Mouse (Mus musculus) B cell, adult 62 days (primary cell): ENCODE measurements around the gene Mbd3. TPM values are rescaled to one million over a fixed set of nuclear protein-coding genes. Genes with fewer than 3 reads are reported as not detected.

Experiments used
- total RNA-seq: library from RNA; stranded (reverse); gene quantifications from 4 replicates; pipeline ENCODE4 v1.2.4, GENCODE M21; 2023

Gene Mbd3
- total RNA-seq: 92.0 to 97.5 TPM (median 95.4 TPM) in 4 replicates

DNA sequence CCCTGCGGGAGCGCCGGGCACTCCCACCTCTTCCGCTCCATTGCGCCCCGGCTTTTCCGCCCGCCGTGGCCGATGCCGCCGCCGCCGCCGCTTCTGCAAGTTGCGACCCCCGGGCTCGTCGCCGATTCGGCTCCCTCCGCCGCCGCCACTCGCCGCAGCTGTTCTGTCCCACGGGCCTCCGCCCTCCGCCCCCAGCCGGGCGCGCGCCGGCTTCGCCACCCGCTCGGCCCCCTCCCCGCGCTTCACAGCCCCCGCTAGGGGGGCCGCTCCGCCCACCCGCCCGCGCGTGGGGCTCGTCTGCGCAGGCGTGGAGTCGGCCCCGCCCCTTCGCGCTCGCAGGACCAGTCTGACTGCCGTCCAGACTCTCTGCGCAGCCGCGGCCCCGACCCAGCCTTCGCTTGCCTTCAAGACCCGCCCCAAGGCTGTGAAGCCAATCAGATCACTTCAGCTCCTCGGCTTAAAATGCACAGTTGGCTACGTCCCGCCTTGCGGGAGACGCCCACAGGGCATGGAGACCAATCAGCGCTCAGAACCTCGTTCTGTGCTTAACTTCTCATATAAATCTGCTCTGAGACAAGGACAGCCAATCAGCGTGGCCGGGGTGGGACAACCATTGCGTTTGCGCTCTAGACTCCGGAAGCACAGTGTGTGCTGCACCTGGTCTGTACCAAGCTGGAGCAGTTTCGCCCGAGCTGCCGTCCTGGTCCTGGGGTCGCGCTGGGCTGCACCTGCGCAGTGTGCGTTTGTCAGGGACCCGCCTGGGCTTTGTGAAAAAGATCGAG lies at the start of gene Mbd3:
Mbd3 (minus strand) TSS at position 360 of the 782 bp plus-strand sequence.

DNA sequence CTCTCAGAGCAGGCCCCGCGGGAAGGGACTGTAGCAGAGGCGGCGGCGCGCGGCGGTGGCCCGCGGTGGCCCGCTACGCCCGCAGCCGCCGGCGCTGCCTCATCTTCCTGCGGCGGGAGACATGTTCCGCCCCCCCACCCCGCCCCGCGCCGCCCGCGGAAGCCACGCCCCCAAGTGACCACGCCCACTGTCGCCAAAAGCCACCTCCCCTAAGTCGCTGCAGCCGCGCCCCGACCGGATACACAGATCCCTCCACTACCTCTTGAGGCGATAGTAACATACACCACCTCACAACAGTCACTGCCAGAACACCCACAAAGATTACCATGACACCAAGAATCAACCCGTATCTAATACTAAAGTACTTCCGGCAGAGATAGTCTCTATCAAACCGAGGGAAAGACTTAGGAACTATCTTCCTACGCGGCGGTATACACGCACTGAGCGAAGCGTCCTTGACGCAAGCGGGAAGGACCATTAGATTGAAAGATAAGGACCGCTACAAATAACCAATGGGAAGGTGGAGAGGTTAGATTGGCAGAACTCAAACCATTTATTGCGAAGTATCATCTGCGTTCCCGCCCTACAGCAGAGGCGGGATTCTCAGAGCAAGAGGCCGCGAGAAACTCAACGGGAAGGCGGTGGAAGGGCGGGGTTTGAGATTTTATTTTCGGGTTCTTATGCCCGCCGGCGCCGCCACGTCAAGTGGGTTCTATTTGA lies 34.3 kb upstream of the Mbd3 start, which contains the start of gene Tcf3:
Tcf3 (minus strand) TSS at position 135 of the 720 bp plus-strand sequence.

DNA sequence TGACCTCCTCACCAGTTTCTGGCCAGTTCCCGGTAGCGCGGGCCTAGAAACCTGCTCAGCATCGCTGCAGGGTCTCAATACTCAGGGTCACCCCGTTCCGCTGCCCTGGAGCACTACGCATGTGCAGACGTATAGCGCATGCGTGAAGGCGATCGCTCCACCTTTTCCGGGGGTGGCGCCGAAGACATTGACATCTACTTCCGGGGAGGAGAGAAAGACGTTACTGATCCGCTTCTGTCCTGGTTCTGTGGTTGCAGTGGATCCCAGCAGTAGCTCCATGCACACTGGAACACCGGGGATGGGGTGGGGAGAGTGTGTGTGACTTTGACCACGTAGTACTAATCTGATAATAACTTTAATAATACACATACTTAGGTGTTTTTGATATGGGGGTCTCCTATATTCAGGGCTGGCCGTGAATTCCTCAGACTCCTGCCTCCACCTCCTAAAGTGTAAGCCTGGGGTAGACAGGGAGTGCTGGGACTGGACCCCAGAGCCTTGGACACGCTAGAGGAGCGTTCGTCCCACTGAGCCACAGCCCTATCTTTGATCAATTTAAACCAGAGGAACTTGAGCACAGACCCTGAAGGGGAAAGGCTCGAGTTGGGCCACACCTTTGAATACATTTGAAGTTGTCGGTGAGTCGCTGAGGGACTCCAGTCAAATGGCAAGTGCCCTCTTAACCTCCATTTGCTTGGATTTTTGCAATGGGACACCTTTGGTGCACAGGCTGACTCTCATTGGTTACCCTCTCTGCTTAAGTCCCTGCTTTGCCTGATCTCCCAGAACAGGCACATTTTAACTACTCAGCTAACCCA lies 7.5 kb upstream of the Mbd3 start, which contains the start of gene Uqcr11:
Uqcr11 (minus strand) TSS at position 147 of the 818 bp plus-strand sequence.

DNA sequence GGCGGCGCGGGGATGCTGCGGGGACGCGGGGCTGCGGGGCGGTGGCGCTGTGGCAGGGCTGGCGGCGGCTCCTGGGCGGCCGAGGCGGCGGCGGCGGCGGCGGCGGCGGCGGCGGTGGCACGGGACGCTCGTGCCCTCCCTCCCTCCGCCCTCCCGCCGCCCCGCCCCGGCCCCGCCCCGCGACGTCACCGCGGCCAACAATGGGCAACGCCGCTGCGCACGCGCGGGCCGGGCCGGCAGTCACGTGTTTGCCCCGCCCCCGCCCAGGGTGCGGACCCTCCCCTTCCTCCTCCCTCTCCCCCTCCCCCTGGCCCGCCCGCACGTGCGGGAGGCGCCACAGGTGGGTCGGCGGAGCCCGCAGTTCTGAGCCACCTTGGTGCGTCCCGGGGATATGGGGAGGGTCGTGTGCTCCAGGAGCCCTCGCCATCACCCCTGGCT lies 11.8 kb downstream of the Mbd3 start, which contains the start of gene Mex3d:
Mex3d (minus strand) TSS at position 138 of the 438 bp plus-strand sequence.

DNA sequence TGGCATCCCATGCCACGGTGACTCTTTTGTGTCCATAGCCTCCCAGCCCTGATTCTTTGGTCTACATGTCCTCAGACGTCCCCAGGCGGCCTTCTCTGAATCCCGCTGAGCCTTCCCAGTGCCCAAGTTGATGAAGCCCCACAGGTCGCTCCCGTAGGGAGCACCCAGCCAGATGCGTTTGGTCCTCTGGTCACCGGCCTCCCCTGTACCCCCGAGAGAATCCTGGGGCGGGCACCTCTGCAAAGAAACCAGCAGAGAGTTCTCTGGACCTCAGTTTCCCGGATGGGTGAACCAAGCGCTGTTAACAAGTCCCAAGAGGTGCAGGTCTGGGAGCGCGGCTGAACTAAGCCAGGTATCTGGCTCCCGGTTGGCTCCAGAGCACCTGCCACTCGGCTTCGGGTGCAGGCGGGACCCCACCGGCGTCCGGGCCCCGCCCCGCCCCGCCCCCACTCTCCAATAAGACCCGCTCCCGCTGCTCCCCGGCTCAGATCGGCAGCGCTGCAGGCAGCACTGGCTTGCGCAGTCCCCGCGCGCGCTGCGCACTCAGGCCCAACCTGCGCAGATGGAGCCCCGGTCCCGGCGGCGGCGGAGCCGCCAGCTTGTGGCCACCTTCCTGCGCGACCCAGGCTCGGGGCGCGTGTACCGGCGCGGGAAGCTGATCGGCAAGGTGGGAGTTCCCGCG lies 43.2 kb downstream of the Mbd3 start, which contains the start of gene Plk5:
Plk5 (plus strand) TSS at position 459 of the 682 bp plus-strand sequence.

DNA sequence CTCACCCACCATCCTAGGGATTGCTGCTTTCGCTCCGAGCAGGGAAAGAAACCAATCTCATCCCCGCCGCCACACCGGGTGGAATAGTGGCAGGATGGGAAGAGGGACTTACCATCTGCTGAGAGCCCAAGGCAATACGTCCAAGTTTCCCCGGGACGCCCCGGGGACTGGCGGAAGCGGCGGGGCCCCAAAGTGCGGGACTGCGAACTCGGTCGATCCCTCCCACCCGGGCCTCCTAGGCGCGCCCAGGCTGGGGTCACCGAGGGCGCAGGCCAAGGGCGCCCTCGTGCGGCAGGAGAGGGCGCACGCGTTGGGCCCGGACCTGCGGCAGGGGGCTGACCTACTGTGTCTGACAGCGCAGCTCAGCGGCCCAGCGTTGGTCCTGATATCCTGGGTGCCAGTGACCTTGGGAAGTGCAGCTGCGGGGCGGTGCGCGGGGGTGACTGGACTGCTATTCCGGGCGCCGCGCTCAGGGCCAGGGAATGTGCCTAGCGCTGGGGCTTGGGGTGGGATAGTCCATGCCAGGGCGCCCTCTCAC lies 51.0 kb downstream of the Mbd3 start, which contains the start of gene Adamtsl5:
Adamtsl5 (minus strand) TSS at position 169 of the 538 bp plus-strand sequence.

Other genes starting within 250 kb of the Mbd3 start
- 214 to 244 TPM (median 231 TPM) in 4 replicates for gene Cirbp, start 233.6 kb downstream of the Mbd3 start, total RNA-seq
- 12.6 to 18.2 TPM (median 14.1 TPM) in 4 replicates for gene 1600002K03Rik, start 226.6 kb downstream of the Mbd3 start, total RNA-seq
- not detected in 4 replicates for gene Efna2, start 220.1 kb downstream of the Mbd3 start, total RNA-seq
- 55.6 to 64.3 TPM (median 56.8 TPM) in 4 replicates for gene Mum1, start 173.1 kb downstream of the Mbd3 start, total RNA-seq
- 80.4 to 105 TPM (median 90.1 TPM) in 4 replicates for gene Ndufs7, start 150.4 kb downstream of the Mbd3 start, total RNA-seq
- 1.7 to 2.7 TPM (median 2.4 TPM) in 4 replicates for gene Gamt, start 138.5 kb downstream of the Mbd3 start, total RNA-seq
- gene Dazap1, start 138.1 kb downstream of the Mbd3 start, total RNA-seq: 143 to 153 TPM (median 147 TPM) in 4 replicates
- 2,767 to 2,923 TPM (median 2,836 TPM) in 4 replicates for gene Rps15, start 107.1 kb downstream of the Mbd3 start, total RNA-seq
- 0.16 to 0.32 TPM (median 0.26 TPM) in 4 replicates for gene Apc2, start 103.6 kb downstream of the Mbd3 start, total RNA-seq
- 19.7 to 26.5 TPM (median 23.9 TPM) in 4 replicates for gene 2310011J03Rik, start 79.0 kb downstream of the Mbd3 start, total RNA-seq
- 0.52 to 1.6 TPM (median 1.2 TPM) in 4 replicates for gene Pcsk4, start 70.1 kb downstream of the Mbd3 start, total RNA-seq
- 0.48 TPM in 1 of 4 replicates, not detected in the others for gene Reep6, start 69.6 kb downstream of the Mbd3 start, total RNA-seq
- gene Adamtsl5, start 51.1 kb downstream of the Mbd3 start, total RNA-seq: not detected in 4 replicates
- not detected in 4 replicates for gene Plk5, start 43.1 kb downstream of the Mbd3 start, total RNA-seq
- gene Mex3d, start 11.9 kb downstream of the Mbd3 start, total RNA-seq: 6.8 to 10.3 TPM (median 7.9 TPM) in 4 replicates
- 62.3 to 65.7 TPM (median 62.6 TPM) in 4 replicates for gene Uqcr11, start 7.3 kb upstream of the Mbd3 start, total RNA-seq
- 183 to 210 TPM (median 200 TPM) in 4 replicates for gene Tcf3, start 34.1 kb upstream of the Mbd3 start, total RNA-seq
- gene Onecut3, start 95.3 kb upstream of the Mbd3 start, total RNA-seq: not detected in 4 replicates
- gene Atp8b3, start 139.6 kb upstream of the Mbd3 start, total RNA-seq: not detected in 4 replicates
- gene Rexo1, start 162.0 kb upstream of the Mbd3 start, total RNA-seq: 113 to 136 TPM (median 123 TPM) in 4 replicates
- gene Klf16, start 177.8 kb upstream of the Mbd3 start, total RNA-seq: 30.3 to 34.0 TPM (median 31.5 TPM) in 4 replicates
- 89.6 to 111 TPM (median 99.5 TPM) in 4 replicates for gene Abhd17a, start 190.8 kb upstream of the Mbd3 start, total RNA-seq
- 61.5 to 65.5 TPM (median 62.9 TPM) in 4 replicates for gene Scamp4, start 203.3 kb upstream of the Mbd3 start, total RNA-seq
- 9.3 to 21.8 TPM (median 15.5 TPM) in 4 replicates for gene Adat3, start 203.3 kb upstream of the Mbd3 start, total RNA-seq
- 10.6 to 12.6 TPM (median 11.2 TPM) in 4 replicates for gene Gm49322, start 206.5 kb upstream of the Mbd3 start, total RNA-seq
- gene Csnk1g2, start 223.3 kb upstream of the Mbd3 start, total RNA-seq: 209 to 257 TPM (median 213 TPM) in 4 replicates